Mouse (Mus musculus) adrenal gland, postnatal 36 days (tissue): ENCODE data around the gene Grm7. TPM values are rescaled to one million over a fixed set of nuclear protein-coding genes. Genes with fewer than 3 reads are reported as not detected.

ENCODE experiments used
- DNase-seq, 2 experiments: peaks; one replicate each; pipeline ENCODE4 v3.0.0; 2021; ENCODE audit warnings: mixed read lengths in 1 of 2
- total RNA-seq, 2 experiments: library from RNA; stranded (reverse); gene quantifications; 2 replicates each; pipeline ENCODE4 v1.2.3; 2021

Grm7 gene
- total RNA-seq, 2 experiments from 2014 or later, result 0.69 to 1.2 TPM

DNA sequence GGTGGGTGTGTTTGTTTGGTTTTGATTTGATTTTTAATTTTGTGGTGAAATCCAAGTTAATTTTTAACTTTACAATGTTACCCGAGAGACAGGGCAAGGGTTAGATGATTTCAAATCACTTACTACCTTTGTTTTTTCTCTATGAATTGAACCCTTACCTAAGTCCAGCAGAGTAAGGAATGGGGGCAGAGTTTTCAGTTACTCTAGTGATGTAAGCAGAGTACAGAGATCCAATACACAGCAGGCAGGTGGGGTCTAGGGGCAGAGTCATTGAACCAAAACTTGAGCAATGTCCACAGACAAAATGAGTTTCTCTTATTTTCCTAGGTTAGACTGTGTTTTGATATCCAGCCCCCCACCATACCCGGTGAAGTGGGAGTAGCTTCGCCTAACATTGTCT lies 723.2 kb downstream of the Grm7 start:
- DNase-seq, result no peak

DNA sequence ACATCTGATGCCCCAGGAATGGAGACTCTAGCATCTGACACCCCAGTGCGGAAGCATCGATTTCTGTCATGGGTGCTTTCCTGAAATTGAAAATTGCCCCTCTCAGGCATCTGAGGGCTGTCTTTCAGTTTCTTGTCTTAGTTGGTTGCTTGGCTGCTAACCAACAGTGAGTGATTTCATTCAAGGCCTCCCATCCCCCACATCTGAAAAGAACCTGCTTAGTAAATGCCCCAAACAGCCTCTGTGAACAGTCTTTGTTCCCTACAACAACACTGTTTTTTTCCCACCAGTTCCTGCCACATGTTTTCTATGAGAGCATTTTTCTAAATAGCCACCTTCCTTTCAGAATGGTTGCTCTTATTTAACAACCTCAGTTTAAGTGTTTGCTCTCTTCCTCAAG lies 723.6 kb downstream of the Grm7 start:
- no peak for DNase-seq

DNA sequence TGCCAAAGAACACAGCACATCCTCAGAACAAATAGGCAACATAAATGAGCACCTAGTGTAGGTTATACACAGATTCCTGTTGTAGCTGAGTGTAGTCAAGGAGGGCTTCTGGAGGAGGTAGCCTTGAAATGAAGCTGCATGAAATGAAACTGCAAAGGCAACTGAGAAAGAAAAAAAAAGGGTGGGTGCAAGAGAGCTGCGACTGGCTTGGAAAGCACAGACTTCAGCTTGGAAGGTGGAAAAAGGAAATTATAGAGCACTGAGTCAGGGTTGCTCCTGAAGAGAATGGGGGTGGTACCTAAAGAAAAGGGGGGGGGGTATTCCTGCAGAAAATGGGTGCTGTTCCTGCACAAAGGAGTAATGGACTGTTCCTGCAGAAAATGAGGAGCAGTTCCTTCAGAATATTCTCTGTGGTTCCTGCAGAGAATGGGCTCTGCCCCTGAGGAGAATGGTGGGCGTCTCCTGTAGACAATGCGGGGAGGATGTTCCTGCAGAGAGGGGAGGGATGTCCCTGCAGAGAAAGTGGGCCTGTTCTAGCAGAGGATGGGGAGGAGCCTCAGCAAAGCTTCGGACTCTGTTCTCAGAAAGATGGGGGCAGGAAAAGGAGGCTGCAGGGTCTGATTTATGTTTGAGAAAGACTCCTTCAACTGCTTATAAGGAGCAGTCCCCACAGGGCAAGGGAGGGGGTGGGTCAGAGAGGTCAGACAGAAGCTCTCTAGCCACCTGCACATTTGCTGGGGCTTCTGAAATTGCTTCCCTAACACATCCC lies 726.4 kb downstream of the Grm7 start:
- no peak for DNase-seq

DNA sequence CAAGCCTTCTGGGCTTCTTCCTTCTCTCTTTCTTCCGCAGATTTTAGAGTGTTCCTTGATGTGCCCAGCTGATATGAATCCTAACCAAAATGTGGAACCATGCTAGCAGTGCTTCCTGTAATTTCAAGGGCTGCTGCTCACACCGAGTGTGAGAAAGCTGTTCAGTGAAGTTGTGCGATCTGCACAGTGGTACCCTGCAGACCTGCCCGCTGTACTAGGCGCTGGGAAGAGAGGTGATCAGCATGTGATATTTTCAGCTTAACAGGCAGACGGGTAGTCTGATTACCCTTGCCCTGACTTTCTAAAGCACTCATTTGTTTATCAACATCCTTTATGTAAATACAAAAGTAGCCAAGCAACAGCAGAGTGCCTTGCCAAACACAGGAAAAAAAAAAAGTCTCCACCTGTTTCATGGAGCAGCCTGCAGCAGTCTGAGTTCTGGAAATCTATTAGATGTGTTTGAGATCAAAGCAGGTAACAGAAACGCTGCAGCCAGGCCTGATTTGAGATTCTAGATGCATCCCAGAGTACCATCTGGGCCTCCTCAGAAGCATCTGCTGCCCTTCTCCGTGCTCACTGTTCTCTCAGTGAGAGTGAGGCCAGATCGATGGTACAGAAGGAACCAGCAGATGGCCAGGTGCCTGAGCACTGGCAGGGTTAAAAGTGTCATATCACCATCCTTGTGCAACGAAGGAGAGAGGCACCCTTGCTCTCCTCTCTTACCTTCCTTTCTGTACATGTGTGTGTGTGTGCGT lies 727.4 kb downstream of the Grm7 start:
- no peak for DNase-seq

DNA sequence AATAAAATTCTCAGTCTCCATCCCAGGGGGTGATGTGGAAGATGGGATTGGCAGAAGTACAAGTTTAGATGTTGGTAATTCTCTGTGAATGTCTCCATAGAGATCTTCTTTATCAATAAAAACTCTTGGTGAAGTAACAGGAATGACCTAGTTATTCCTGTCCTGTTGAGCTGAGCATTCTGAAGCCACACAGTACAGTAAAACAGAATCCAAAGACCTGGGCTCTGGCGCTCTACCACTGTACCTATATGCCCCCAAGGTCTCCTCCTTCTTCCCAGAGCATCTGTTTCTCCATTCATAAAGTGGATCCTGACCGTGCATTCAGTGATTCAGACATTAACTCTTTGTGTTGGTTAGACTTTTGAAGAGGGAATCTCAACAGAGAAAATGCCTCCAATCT lies 735.3 kb downstream of the Grm7 start:
- DNase-seq, result no peak

DNA sequence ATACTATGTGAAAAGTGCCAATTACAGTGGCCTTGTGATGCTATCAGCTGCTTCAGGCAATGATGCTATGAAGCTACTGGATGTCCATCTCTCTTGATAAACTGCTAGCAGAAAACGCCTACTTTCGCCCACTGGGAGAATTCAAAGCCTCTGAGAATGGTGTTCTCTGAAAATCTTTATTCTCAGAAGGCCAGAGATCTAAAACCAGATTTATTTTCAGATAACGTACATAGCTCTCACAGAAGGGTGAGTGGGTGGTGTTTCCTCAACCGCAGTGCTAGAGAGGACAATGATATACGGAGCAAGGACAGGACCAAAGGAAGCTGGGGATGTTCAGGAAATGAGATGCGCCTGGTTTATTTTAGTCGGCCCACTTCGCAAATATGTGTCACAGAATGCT lies 763.4 kb downstream of the Grm7 start:
- DNase-seq, result no peak

DNA sequence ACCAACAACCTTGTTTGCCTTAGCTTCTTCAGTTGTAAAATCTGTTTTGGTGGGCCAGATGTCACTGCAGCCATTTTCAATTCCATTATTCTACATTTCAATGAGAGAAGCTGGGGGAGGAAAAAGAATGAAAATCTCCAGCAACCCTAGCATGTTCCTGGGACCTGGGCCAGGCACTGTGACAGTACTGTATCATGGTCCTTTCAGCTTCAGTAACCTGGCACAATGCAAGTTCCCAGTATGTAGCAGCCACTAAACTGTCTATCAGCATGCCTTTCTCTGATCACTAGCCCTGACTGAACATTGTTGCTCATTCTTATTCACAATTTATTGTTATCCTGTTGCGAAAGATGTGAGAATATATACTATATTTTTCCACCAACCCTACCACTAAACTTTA lies 779.4 kb downstream of the Grm7 start:
- DNase-seq, result no peak

DNA sequence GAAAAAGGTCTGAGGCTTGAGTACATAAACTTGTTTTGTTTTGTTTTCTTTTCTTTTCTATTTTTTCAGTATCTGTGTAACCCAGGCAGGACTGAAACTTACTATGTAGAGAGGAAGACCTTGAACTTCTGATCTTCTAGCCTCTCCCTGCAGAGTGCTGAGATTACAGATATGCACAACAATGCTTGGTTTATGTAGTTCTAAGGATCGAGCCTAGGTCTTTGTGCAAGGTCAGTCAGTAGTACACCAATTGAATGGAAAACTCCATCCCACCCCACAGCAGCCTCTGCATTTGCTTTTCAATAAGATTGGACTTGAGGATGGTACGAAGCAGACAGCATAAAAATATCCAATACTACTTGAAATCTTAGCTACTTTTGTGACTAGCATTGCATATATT lies 800.8 kb downstream of the Grm7 start:
- no peak for DNase-seq

DNA sequence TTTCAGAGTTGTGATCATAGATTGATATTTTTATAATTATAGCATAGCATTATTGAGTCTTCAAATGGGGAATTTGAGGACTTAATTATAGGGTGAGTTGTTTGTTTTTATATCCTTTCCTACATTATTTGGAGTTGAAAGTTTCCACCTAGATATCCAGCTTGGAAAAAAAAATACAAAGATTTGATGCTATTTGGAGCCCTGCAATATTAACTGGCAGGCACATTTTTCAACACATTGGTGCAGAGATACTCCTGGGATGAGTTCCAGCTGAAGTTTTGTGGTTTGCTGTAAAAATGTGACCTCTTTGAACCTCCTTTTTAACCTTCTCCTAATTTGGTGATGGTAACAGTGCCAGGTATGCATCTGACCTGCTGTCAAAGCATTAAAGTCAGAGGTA lies 802.5 kb downstream of the Grm7 start:
- DNase-seq, result no peak

DNA sequence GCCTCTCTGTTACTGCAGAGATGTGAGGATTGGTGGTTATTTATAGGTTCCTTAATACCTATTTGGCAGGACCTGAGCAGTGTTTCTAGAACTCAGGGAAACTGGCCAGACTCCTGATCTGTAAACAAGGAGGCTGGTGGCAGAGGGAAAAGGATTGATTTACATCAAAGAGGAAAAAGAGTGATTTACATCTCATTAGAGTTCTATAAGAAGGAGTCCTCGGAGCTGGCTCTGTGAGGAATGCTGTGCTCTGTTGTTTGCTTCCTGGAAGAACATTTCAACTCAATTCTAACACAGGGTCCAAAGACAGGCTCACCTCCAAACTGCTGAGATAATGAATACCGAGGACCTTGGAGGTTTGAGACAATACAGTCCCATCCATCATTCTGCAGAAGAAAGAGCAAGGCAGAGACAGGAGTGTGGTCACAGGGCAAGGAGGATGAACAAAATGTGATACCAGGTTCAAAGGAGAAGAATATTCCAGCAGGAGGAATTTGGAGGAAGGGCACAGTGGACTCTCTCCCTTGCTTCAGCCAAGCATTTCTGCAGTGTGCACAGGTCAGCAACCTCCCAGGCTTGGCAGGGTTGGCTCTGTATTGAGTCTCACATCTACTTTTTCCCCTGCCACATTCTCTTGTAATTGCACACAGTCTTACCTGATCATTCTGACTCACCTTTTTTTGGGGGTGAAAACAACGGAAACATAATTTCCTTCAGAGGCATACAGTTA lies 803.8 kb downstream of the Grm7 start:
- DNase-seq, result no peak

DNA sequence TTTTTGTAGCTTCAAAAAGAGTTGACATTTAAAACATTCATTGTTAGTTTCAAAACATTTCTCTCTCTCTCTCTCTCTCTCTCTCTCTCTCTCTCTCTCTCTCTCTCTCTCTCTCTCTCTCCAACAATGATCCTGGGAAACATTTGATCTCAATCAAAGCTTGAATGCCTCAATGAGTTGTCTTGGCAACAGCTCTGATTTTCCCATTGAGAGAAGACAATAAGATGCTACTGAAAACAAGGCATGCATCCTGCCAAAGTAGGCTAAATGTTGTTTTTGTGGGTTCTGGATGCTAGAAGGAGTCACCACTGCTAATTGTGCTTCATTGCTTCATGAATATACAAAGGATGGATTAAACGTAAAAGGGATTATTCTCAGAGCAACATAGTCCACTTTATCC lies 836.5 kb downstream of the Grm7 start:
- no peak for DNase-seq

DNA sequence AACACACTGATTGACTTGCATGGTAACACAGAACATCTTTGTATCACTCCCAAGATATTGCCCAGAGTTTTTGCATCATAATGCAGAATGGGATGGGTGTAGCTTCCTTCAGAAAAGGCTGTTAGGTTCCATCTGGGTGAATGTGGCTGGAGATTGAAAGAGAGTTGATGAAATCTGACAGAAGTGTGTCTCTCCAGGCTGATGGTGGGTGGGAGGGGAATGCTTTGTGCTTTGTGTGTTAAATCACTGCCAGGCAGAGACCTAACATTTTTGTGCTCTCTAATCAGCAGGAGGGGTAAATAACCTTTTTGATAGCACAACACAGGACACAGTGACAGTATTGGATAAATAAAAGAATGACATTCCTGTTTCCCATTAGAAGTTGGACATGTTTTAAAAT lies 840.7 kb downstream of the Grm7 start:
- no peak for DNase-seq

DNA sequence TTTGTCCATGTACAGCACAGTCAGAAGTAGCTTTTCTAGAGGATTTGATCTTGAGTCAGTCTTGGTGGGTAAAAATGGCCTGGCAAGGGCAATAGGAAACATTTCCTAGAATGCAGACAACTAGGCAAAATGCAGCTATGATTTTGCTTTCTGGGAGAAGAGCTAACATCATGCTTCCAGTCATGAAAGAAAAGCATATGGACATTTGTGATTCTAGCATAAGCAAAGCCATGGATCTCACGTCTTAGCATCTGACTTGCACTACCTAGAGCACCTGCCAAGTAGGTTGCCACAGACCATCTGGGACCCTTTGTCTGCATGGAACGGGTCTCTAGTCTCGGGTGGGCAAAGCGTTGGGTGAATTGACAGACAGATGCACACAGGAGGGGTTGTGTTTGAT lies 842.2 kb downstream of the Grm7 start:
- DNase-seq, result no peak

DNA sequence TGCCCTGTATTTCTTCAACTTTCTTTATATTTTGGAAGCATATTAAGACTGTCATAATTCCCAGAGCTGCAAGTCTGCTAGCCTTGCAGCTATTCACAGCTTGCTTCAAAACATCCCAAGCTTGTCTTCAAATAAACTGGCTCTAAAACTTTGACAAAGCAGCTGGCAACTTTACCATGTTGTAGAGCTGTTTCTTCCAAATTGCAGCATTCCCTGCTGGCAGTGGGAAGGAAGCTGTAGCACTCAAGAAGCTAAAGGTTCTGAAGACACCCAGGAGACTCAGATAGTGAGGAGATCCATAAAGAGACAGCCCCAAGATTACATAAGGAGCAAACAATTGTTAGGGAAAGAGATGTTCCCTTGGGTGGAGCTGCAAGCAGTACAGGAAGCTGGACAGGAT lies 846.8 kb downstream of the Grm7 start:
- no peak for DNase-seq

DNA sequence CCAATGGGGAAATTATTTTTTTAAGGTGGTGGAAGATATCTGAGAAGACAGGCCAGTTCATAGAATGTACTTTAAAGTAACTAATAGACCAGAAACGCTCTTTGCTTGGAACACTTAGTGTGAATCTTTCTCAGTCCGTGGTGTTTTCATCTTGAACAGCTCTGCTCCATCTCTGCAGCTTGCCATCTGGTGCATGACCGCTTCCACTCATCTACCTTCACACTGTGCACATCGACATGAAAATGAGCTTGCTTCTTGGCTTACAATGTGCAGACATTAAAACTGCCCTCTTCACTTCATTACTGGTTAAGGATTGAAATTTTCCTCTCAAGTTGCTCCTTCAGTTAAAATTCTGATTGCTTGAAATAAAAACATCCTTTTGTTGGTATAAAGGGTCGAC lies 854.2 kb downstream of the Grm7 start:
- no peak for DNase-seq

DNA sequence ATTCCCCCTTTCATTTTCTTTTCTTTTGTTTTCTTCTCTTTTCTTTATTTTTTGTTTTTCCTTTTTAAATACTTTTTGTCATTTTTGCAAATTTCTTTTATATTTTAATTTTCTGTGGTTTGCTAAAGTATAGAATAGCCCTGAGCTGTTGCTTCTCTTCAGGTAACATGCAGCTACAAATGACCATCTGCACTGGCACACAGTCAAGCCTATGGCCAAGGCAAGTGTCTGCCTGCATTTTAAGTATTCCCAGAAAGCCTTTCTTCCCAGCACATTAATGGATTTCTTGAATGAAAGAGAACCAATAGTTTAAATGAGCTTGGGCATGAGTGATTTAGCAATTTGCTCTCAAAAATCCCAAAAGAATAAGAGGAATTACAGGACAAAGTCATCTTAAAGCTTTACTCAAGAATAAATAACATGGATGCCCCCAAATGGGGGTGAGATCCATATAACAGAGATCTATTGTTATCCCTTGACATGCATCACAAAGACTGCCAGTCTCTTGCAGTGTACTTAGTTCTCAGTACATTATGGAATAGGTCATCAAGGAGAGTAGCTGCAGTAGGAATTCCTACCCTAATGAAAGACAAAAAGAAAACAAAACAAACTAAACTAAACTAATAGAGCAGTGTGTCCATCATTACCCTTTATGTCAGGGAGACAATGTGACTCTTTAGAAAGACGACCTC lies 865.5 kb downstream of the Grm7 start:
- no peak for DNase-seq

DNA sequence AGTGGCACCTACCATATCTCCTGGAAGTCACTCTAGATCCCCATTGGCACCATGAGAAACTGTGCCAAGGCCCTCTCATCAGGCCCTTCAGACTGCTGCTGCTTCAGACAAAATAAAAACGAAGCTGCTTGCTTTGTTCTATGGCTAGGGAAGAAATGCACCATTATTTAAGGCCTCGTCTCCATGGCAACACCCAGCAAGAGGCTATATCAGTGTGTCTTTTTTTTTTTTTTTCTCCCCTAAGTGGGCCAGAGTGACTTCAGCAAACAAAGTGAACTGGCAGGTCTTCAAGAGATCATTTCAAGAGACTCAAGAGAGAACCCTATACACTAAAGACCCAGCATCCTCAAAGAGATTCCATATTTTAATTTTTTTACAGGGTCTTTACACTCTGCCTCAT lies 867.0 kb downstream of the Grm7 start:
- no peak for DNase-seq

DNA sequence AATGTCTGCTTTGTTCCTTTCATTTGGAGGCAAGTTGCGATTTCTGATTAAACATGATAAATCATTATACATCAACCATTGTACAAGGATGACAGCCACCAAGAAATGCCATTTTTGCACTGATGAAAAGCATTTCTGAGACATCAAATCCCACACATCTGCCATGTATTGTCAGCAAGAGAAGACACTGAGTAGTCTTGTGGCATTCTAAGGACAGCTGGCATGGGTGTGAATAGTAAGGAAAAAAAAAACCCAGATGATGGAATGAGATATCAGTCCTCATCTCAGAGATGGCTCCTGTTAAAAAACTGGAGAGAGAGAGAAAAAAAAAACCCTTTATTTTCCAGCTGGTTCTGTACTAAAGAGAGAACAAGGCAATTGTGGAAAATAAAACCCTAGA lies 875.8 kb downstream of the Grm7 start:
- no peak for DNase-seq

DNA sequence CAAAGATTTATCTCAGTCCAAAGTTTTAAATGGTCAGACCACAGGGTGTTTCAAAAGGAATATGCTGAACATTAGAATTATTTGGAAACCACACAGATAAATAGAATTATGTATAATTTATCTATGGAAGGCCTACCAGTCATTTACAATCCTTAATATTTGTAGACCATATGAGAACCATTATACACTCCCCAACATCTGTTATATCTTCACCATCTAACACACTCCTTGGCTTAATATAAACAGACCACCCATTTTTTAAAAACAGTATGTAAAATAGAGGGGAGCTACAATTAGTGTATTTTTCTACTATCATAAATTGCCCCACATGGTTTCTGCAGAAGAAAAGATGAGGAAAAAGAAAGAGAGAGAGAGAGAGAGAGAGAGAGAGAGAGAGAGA lies 876.7 kb downstream of the Grm7 start:
- no peak for DNase-seq

DNA sequence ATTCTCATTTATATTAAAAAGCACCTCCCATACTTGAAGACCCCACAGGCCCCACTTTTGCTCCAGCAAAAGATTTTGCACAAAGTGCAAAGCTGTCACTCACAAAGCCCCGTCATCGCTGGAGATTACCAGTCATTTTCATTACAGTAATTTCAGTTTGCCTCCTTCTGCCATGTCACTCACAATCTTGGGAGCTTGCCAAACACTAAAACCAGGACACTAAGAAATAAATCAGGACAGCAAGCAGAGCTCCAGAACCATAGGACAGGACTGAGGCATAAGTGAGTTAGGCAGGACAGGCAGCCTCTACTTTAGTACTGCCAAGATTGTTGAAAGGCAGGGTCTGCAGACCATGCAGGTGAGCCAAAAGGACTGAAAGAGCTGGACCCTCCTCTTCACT lies 884.6 kb downstream of the Grm7 start:
- DNase-seq, result peak; percentile 0 to 35

DNA sequence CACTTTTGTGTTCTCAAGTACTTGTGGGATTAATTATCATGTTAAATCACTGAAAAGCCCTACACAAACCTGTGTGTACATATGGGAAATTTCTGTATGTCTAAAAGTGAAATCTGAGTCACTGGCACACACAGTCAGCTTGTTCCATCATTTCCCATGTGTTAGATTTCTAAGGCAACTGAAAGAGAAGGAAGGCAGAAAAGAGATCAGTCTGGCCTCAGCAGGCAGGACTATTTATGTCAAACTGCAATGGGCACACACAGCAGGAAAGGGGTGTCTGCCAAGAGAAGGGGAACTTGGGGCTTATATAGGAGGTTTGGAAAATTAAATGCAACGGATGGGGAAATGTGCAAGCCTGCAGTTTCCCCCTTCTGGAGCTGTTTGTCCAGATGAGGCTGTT lies 913.2 kb downstream of the Grm7 start:
- DNase-seq, result no peak

DNA sequence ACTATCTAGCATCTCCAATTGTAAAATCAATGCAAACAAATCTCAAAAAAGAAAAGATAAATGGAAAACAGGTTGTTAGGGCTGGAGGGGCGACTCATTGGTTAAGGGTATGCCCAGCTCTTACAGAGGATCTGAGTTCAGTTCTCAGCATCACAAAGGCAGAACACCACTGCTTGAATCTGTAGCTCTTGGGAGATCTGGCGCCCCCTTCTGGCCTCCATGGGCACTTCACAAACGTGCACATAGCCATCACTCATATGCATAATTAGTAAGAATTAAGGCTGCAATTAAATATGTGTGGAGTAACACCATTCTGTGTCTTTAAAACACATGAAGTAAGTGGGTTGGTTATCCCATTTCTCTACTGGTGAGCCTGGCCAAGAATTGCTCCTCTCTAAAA lies 914.1 kb downstream of the Grm7 start:
- DNase-seq, result no peak

DNA sequence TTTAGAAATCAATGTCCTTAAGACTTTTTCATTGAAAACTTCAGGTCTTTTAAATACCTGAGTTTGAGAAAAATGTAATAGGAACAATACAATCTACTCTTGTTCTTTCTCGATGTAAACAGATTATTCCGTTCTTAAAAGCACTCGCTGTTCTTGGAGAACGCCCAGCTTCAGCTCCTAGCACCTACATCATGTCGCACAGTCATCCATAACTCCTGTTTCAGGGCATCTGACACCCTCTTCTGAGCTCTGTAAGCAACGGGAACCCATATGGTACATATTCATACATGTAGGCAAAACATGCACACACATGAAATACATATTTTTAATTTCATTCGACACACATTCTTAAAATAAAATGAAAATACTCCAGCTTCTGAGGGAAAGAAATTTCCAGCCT lies 916.0 kb downstream of the Grm7 start:
- DNase-seq, result no peak
